Mouse (Mus musculus) bone marrow macrophage, adult 2 months (primary cell): ENCODE measurements around the gene Tmem189.

Source experiments
- CTCF ChIP-seq: IDR thresholded peaks from 2 replicates; pipeline ENCODE4 v1.5.1; 2012; ENCODE audit warnings: low read depth, mild to moderate bottlenecking, low read length, moderate library complexity
- POLR2A ChIP-seq: IDR thresholded peaks from 2 replicates; pipeline ENCODE4 v1.6.1; 2012; ENCODE audit warnings: mild to moderate bottlenecking, low read depth, low read length, borderline replicate concordance

GRCm38 (mm10) chr2:167730036-167730435 lies 40.4 kb upstream of the Tmem189 start:
- no peak for TF ChIP-seq CTCF
- no peak for TF ChIP-seq POLR2A
